26 mouse cellular contexts compared by ENCODE assay signal in the genomic region with DNA sequence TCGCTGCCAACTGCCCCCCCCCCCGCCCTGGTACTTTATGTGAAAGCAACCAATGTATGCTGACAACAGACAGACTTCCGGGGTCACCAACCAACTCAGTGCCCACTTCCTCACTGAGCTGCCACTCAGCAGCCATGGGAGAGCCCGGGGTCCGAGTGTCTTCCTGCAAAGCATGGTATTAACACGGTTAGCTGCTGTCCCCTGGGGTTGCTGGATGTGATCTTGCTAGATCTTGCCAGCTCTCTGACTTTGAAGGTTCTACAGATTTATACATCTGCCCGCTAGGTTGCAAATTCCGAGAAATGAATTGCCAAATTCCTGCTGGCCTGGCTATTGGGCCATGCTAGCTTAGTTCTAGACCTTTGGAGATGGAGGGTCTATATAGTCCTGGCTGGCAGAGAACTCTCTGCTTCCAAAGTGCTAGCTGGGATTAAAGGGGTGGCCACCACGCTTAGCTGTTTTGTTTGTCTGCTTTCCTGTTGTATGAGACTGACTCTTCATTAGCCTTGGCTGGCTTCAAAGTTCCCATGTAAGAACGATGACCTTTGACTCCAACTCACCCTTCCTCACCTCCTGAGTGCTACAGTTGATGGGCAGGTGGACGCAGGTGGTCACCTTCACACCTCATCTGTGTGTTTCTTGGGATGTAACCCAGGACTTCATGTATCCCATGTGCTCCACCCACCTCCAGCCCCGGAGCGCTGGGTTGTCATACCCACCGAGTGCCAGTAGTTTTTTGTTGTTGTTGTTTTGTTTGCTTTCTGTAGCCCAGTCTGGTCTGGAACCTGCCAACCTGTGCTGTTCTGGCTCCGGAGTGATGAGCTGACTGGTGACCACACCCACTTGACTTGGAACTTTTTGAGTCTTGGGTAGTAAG. TPM values are rescaled to one million over a fixed set of nuclear protein-coding genes. Genes with fewer than 3 reads are reported as not detected.
DNase-seq lines count a peak whose midpoint lies in the region; ATAC-seq lines count a peak whose summit lies in the region.
"Had no signal": no experiment of that assay in that cellular context is flagged by ENCODE, and none has a peak within 500 bp of the region (broad histone marks: within the 10 kb centered on the region; RNA-seq: fewer than 3 reads in every experiment).

No protein-coding gene starts in this region.

- no peak overlapping the region for H3K27ac ChIP-seq in limb, embryonic 11.5 days (replicated peaks; ENCODE audit: low read depth, low read length)
- no peak overlapping the region for H3K27ac ChIP-seq in limb, embryonic 10.5 days
- peak overlapping the region; percentile 33 for H3K27ac ChIP-seq in liver, embryonic 15.5 days (replicated peaks)
- H3K27ac ChIP-seq: forebrain, embryonic 15.5 days; kidney, embryonic 15.5 days; limb, embryonic 13.5 days; neural tube, embryonic 13.5 days; stomach, embryonic 15.5 days had no signal

- no peak overlapping the region for H3K4me3 ChIP-seq in limb, embryonic 11.5 days (ENCODE audit: low read depth, low read length)
- H3K4me3 ChIP-seq in limb, embryonic 10.5 days: no peak overlapping the region
- H3K4me3 ChIP-seq in liver, embryonic 15.5 days (replicated peaks): no peak overlapping the region
- H3K4me3 ChIP-seq: forebrain, embryonic 15.5 days; kidney, embryonic 15.5 days; limb, embryonic 13.5 days; lung, embryonic 15.5 days; megakaryocyte, embryonic 14.5 days; neural tube, embryonic 13.5 days; stomach, embryonic 15.5 days had no signal

- peak; percentile 47 for DNase-seq in adrenal gland, postnatal 10 days
- no peak for DNase-seq in adrenal gland, postnatal 4 days (ENCODE audit: low spot score in 2 of 2)
- no peak for DNase-seq in limb, embryonic 11.5 days (ENCODE audit: low spot score)
- DNase-seq in limb, embryonic 10.5 days (ENCODE audit: low spot score): no peak
- peak; percentile 25 to 26 for DNase-seq in B cell, adult 2 months
- no peak for DNase-seq in retina, embryonic 14.5 days (ENCODE audit: low spot score)
- no peak for DNase-seq in frontal cortex, postnatal 25 days (ENCODE audit: low spot score in 2 of 2)
- DNase-seq: embryo, embryonic 11 days; midbrain, embryonic 14.5 days; thymus, adult 2 months had no signal

- no peak overlapping the region for H3K9ac ChIP-seq in limb, embryonic 11.5 days (ENCODE audit: low read length)
- H3K9ac ChIP-seq in liver, embryonic 15.5 days: no peak overlapping the region
- H3K9ac ChIP-seq: forebrain, embryonic 15.5 days; kidney, embryonic 15.5 days; limb, embryonic 13.5 days; lung, embryonic 15.5 days; neural tube, embryonic 13.5 days; stomach, embryonic 15.5 days had no signal

- H3K27me3 ChIP-seq in limb, embryonic 11.5 days (ENCODE audit: control insufficient read depth, insufficient read depth, low read length): no peaks in the 10 kb centered on the region
- peaks cover 4% of the 10 kb centered on the region; the same call in 1 of the 2 replicates for H3K27me3 ChIP-seq in limb, embryonic 10.5 days (ENCODE audit: low read depth, poor library complexity, severe bottlenecking)
- no peaks in the 10 kb centered on the region for H3K27me3 ChIP-seq in liver, embryonic 15.5 days
- H3K27me3 ChIP-seq: CH12.LX; forebrain, embryonic 15.5 days; kidney, embryonic 15.5 days; lung, embryonic 15.5 days; neural tube, embryonic 13.5 days; stomach, embryonic 15.5 days had no signal

- no peaks in the 10 kb centered on the region for H3K36me3 ChIP-seq in limb, embryonic 11.5 days (ENCODE audit: control insufficient read depth, insufficient read depth, low read length)
- peaks cover 10% of the 10 kb centered on the region for H3K36me3 ChIP-seq in limb, embryonic 10.5 days
- H3K36me3 ChIP-seq in liver, embryonic 15.5 days (replicated peaks): peaks cover 9% of the 10 kb centered on the region; the same call in 1 of the 2 replicates
- H3K36me3 ChIP-seq: forebrain, embryonic 15.5 days had no signal

- no peaks in the 10 kb centered on the region for H3K4me1 ChIP-seq in limb, embryonic 11.5 days (ENCODE audit: control insufficient read depth, insufficient read depth, low read length)
- peaks cover 5% of the 10 kb centered on the region; the same call in 1 of the 2 replicates for H3K4me1 ChIP-seq in limb, embryonic 10.5 days
- peaks cover 31% of the 10 kb centered on the region for H3K4me1 ChIP-seq in liver, embryonic 15.5 days (replicated peaks)
- H3K4me1 ChIP-seq: forebrain, embryonic 15.5 days; limb, embryonic 13.5 days; neural tube, embryonic 13.5 days had no signal

- ATAC-seq in limb, embryonic 11.5 days (ENCODE audit: insufficient number of reproducible peaks, low FRiP score, low TSS enrichment, low read depth): 0 out of 2 replicates have a peak, but pooled peaks have one; percentile 4
- no peak for ATAC-seq in liver, embryonic 15.5 days (ENCODE audit: insufficient read depth)
- ATAC-seq: forebrain, embryonic 15.5 days; hindbrain, embryonic 16.5 days; intestine, embryonic 16.5 days had no signal

- H3K4me2 ChIP-seq in limb, embryonic 11.5 days (ENCODE audit: low read depth, severe bottlenecking): no peak overlapping the region
- H3K4me2 ChIP-seq in liver, embryonic 15.5 days: peak overlapping the region; percentile 23; the same call in 1 of the 2 replicates
- H3K4me2 ChIP-seq: forebrain, embryonic 15.5 days; kidney, embryonic 15.5 days; limb, embryonic 13.5 days; lung, embryonic 15.5 days; neural tube, embryonic 13.5 days; stomach, embryonic 15.5 days had no signal

- H3K9me3 ChIP-seq in limb, embryonic 11.5 days (ENCODE audit: control insufficient read depth, low read length): no peaks in the 10 kb centered on the region
- H3K9me3 ChIP-seq in limb, embryonic 10.5 days (replicated peaks): no peaks in the 10 kb centered on the region
- no peaks in the 10 kb centered on the region for H3K9me3 ChIP-seq in liver, embryonic 15.5 days (replicated peaks)
- H3K9me3 ChIP-seq: forebrain, embryonic 15.5 days; kidney, embryonic 15.5 days; limb, embryonic 13.5 days; lung, embryonic 15.5 days; megakaryocyte, embryonic 14.5 days; neural tube, embryonic 13.5 days; stomach, embryonic 15.5 days had no signal

- WGBS in limb, embryonic 11.5 days: 79% methylated on average over 15 of the region's 15 CpGs
- WGBS in limb, embryonic 10.5 days: 81% methylated on average over 15 of the region's 15 CpGs
- 48% methylated on average over 15 of the region's 15 CpGs for WGBS in liver, embryonic 15.5 days (ENCODE audit: insufficient replicate concordance)

RNA-seq across cellular contexts. Expression of a gene that starts 2.2 kb away (rescaled TPM):
- total RNA-seq in adrenal gland, postnatal 10 days (2021): 100 to 1,000 TPM; 426 to 804 TPM
- 100 to 1,000 TPM in 1 of 2 experiments, 10 to 100 TPM in 1; 60.7 to 452 TPM for total RNA-seq in adrenal gland, postnatal 4 days (2021)
- polyA plus RNA-seq in limb, embryonic 11.5 days (2014; fragmentation: Nextera tagmentation; extraction: Ambion mirVana): 0.03 and 0.21 TPM in 2 replicates
- 0.03 and 0.15 TPM in 2 replicates for polyA plus RNA-seq in limb, embryonic 10.5 days (2016; fragmentation: Nextera tagmentation; extraction: Ambion mirVana)
- polyA plus RNA-seq in liver, embryonic 15.5 days (2015; fragmentation: Nextera tagmentation; extraction: Ambion mirVana): 369 and 468 TPM in 2 replicates

RNA-seq across cellular contexts. Expression of a gene that starts 18.2 kb away (rescaled TPM):
- total RNA-seq in adrenal gland, postnatal 10 days (2021): 10 to 100 TPM; 51.1 to 56.2 TPM
- total RNA-seq in adrenal gland, postnatal 4 days (2021): 10 to 100 TPM; 50.3 to 52.5 TPM
- 28.2 and 30.8 TPM in 2 replicates for polyA plus RNA-seq in limb, embryonic 11.5 days (2014; fragmentation: Nextera tagmentation; extraction: Ambion mirVana)
- 24.7 and 26.7 TPM in 2 replicates for polyA plus RNA-seq in limb, embryonic 10.5 days (2016; fragmentation: Nextera tagmentation; extraction: Ambion mirVana)
- polyA plus RNA-seq in liver, embryonic 15.5 days (2015; fragmentation: Nextera tagmentation; extraction: Ambion mirVana): 11.9 and 12.0 TPM in 2 replicates

RNA-seq across cellular contexts. Expression of a gene that starts 19.2 kb away (rescaled TPM):
- total RNA-seq in adrenal gland, postnatal 10 days (2021): 10 to 100 TPM; 39.2 to 56.6 TPM
- total RNA-seq in adrenal gland, postnatal 4 days (2021): 10 to 100 TPM; 52.1 to 58.4 TPM
- polyA plus RNA-seq in limb, embryonic 11.5 days (2014; fragmentation: Nextera tagmentation; extraction: Ambion mirVana): 27.8 and 28.4 TPM in 2 replicates
- 34.7 and 42.9 TPM in 2 replicates for polyA plus RNA-seq in limb, embryonic 10.5 days (2016; fragmentation: Nextera tagmentation; extraction: Ambion mirVana)
- polyA plus RNA-seq in liver, embryonic 15.5 days (2015; fragmentation: Nextera tagmentation; extraction: Ambion mirVana): 8.1 and 9.8 TPM in 2 replicates

RNA-seq across cellular contexts. Expression of a gene that starts 36.1 kb away (rescaled TPM):
- under 1 TPM; 0.30 to 0.33 TPM for total RNA-seq in adrenal gland, postnatal 10 days (2021)
- under 1 TPM in 1 of 2 experiments, not detected in 1; 0.28 TPM for total RNA-seq in adrenal gland, postnatal 4 days (2021)
- 0.17 and 0.31 TPM in 2 replicates for polyA plus RNA-seq in limb, embryonic 11.5 days (2014; fragmentation: Nextera tagmentation; extraction: Ambion mirVana)
- 0.15 TPM in 2 replicates for polyA plus RNA-seq in limb, embryonic 10.5 days (2016; fragmentation: Nextera tagmentation; extraction: Ambion mirVana)
- polyA plus RNA-seq in liver, embryonic 15.5 days (2015; fragmentation: Nextera tagmentation; extraction: Ambion mirVana): 1.3 and 1.4 TPM in 2 replicates
- total RNA-seq: gastrocnemius, postnatal 4 days; heart, postnatal 36 days; layer of hippocampus, postnatal 14 days; MEL had no signal
- polyA plus RNA-seq: forebrain, embryonic 15.5 days; heart, embryonic 14.5 days; hindbrain, embryonic 16.5 days; midbrain, embryonic 14.5 days; neural tube, embryonic 13.5 days had no signal

RNA-seq across cellular contexts. Expression of a gene that starts 48.8 kb away (rescaled TPM):
- 1 to 10 TPM; 4.4 to 4.8 TPM for total RNA-seq in adrenal gland, postnatal 10 days (2021)
- total RNA-seq in adrenal gland, postnatal 4 days (2021): 1 to 10 TPM; 2.7 to 3.3 TPM
- polyA plus RNA-seq in limb, embryonic 11.5 days (2014; fragmentation: Nextera tagmentation; extraction: Ambion mirVana): 1.6 and 1.7 TPM in 2 replicates
- polyA plus RNA-seq in limb, embryonic 10.5 days (2016; fragmentation: Nextera tagmentation; extraction: Ambion mirVana): 1.1 and 1.3 TPM in 2 replicates
- 13.8 and 14.5 TPM in 2 replicates for polyA plus RNA-seq in liver, embryonic 15.5 days (2015; fragmentation: Nextera tagmentation; extraction: Ambion mirVana)

Comparison
In these comparisons a context has a peak if more than half of its experiments do, and no peak if none do; other contexts are left out.
1. DNase-seq: peak in adrenal gland, postnatal 10 days (single experiment) and B cell, adult 2 months (2 of 2); none in adrenal gland, postnatal 4 days (0 of 2), limb, embryonic 11.5 days (single experiment), limb, embryonic 10.5 days (single experiment), retina, embryonic 14.5 days (single experiment) and frontal cortex, postnatal 25 days (0 of 2).
2. RNA of a gene that starts 2.2 kb away (polyA plus RNA-seq): 369 to 468 TPM in liver, embryonic 15.5 days; 0.03 to 0.21 TPM in limb, embryonic 11.5 days and 0.03 to 0.15 TPM in limb, embryonic 10.5 days; every median in the first group is over 100 times any median in the second.